Mouse (Mus musculus) forebrain, embryonic 15.5 days (tissue): Measurements from ENCODE around the gene Vmn2r62. TPM values are rescaled to one million over a fixed set of nuclear protein-coding genes. Genes with fewer than 3 reads are reported as not detected.
"Not testable (repeated sequence)": the region's sequence is repeated elsewhere in the genome, so short reads cannot be mapped to it uniquely, and the experiment has no call there.

Source experiments
- ATAC-seq: fragments of 200-750 bp; cut with Nextera tagmentation; replicated peaks from 2 replicates; pipeline ENCODE4 v1.8.0; 2017; ENCODE audit warnings: mild to moderate bottlenecking, moderate TSS enrichment, moderate library complexity
- H3K27ac ChIP-seq: fragments of 300-500 bp; sonication (generic); replicated peaks from 2 replicates; pipeline ENCODE4 v1.5.1; 2015; ENCODE audit warnings: mild to moderate bottlenecking, inconsistent platforms
- H3K27me3 ChIP-seq: fragments of 300-500 bp; sonication (generic); 2 replicates; pipeline ENCODE4 v1.6.1; 2015; ENCODE audit warnings: inconsistent platforms
- H3K36me3 ChIP-seq: fragments of 300-500 bp; sonication (generic); 2 replicates; pipeline ENCODE4 v1.6.1; 2015; ENCODE audit warnings: mild to moderate bottlenecking, inconsistent platforms
- H3K4me1 ChIP-seq: fragments of 300-500 bp; sonication (generic); 2 replicates; pipeline ENCODE4 v1.6.1; 2015; ENCODE audit warnings: inconsistent platforms
- H3K4me2 ChIP-seq: fragments of 300-500 bp; sonication (generic); replicated peaks from 2 replicates; pipeline ENCODE4 v1.6.1; 2015; ENCODE audit warnings: mild to moderate bottlenecking, inconsistent platforms
- H3K4me3 ChIP-seq: fragments of 300-500 bp; sonication (generic); 2 replicates; pipeline ENCODE4 v1.5.1; 2015; ENCODE audit warnings: mild to moderate bottlenecking, inconsistent platforms
- H3K9ac ChIP-seq: fragments of 300-500 bp; sonication (generic); replicated peaks from 2 replicates; pipeline ENCODE4 v1.6.1; 2015; ENCODE audit warnings: mild to moderate bottlenecking, inconsistent platforms
- H3K9me3 ChIP-seq: fragments of 300-500 bp; sonication (generic); 2 replicates; pipeline ENCODE4 v1.6.1; 2016; ENCODE audit warnings: inconsistent platforms
- WGBS: fragments of 180-500 bp; shearing (Covaris S2); methylation state at CpG from one replicate; pipeline ENCODE4 v1.1.7; 2015; ENCODE audit warnings: mixed read lengths; 5-methylcytosine and 5-hydroxymethylcytosine counted together
- polyA plus RNA-seq: library from polyadenylated mRNA; unstranded; fragments of >200 nt; fragmentation: Nextera tagmentation; extraction: Ambion mirVana; gene quantifications from 2 replicates; pipeline ENCODE4 v1.2.1, GENCODE M21; 2015

Vmn2r62 gene
- not detected in 2 replicates for polyA plus RNA-seq

- not testable (repeated sequence) for H3K4me1 ChIP-seq, ATAC-seq, H3K9me3 ChIP-seq, H3K4me3 ChIP-seq, H3K36me3 ChIP-seq, H3K27me3 ChIP-seq, H3K9ac ChIP-seq, H3K4me2 ChIP-seq, H3K27ac ChIP-seq
- no CpG with 5 or more reads among the region's 1 CpGs for WGBS
These were observed at the start of gene Vmn2r62 for GRCm38 (mm10) chr7:42793425-42793824. Gene Vmn2r62 (minus strand): TSS chr7:42793525.

GRCm38 (mm10) chr7:42838366-42838765 lies 45.0 kb upstream of the Vmn2r62 start:
- not testable (repeated sequence) for H3K4me1 ChIP-seq, H3K27ac ChIP-seq, H3K27me3 ChIP-seq, ATAC-seq, H3K4me2 ChIP-seq, H3K9ac ChIP-seq, H3K36me3 ChIP-seq, H3K4me3 ChIP-seq, H3K9me3 ChIP-seq

GRCm38 (mm10) chr7:42832221-42832620 lies 38.9 kb upstream of the Vmn2r62 start:
- no peaks in the 10 kb centered on the region for H3K36me3 ChIP-seq
- no peaks in the 10 kb centered on the region for H3K4me1 ChIP-seq
- H3K27me3 ChIP-seq, result no peaks in the 10 kb centered on the region
- no peak overlapping the region for H3K4me2 ChIP-seq
- 0 out of 2 replicates have a peak, but pooled peaks cover 3% of the 10 kb centered on the region for H3K9me3 ChIP-seq
- no peak overlapping the region for H3K27ac ChIP-seq
- no peak for ATAC-seq
- no peak overlapping the region for H3K9ac ChIP-seq
- H3K4me3 ChIP-seq, result no peak overlapping the region
- WGBS, result 81% methylated on average over 3 of the region's 3 CpGs

GRCm38 (mm10) chr7:42749836-42750235 lies 43.5 kb downstream of the Vmn2r62 start:
- WGBS, result 46% methylated on average over 20 of the region's 20 CpGs
- H3K9ac ChIP-seq, result no peak overlapping the region
- ATAC-seq, result no peak

GRCm38 (mm10) chr7:42738536-42739210 lies 54.7 kb downstream of the Vmn2r62 start:
- no peaks in the 10 kb centered on the region for H3K4me1 ChIP-seq
- no peaks in the 10 kb centered on the region for H3K27me3 ChIP-seq
- WGBS, result 85% methylated on average over 10 of the region's 10 CpGs
- H3K9ac ChIP-seq, result no peak overlapping the region
- H3K27ac ChIP-seq, result no peak overlapping the region
- H3K4me3 ChIP-seq, result no peak overlapping the region
- no peak overlapping the region for H3K4me2 ChIP-seq
- H3K9me3 ChIP-seq, result 0 out of 2 replicates have a peak, but pooled peaks cover 16% of the 10 kb centered on the region
- ATAC-seq, result no peak
- H3K36me3 ChIP-seq, result no peaks in the 10 kb centered on the region

More at GRCm38 (mm10) chr7:42749836-42750235, 43.5 kb downstream of the Vmn2r62 start:
- Histone ChIP-seq H3K27me3 (no peaks in the 10 kb centered on the region), H3K4me1 (no peaks in the 10 kb centered on the region), H3K36me3 (no peaks in the 10 kb centered on the region), H3K4me3 (no peak overlapping the region), H3K4me2 (no peak overlapping the region), H3K27ac (no peak overlapping the region), H3K9me3 (peaks cover 3% of the 10 kb centered on the region; the same call in 1 of the 2 replicates)

- not testable (repeated sequence) for H3K4me1 ChIP-seq, H3K9me3 ChIP-seq, H3K4me3 ChIP-seq, H3K4me2 ChIP-seq, ATAC-seq, H3K27me3 ChIP-seq, H3K9ac ChIP-seq, H3K36me3 ChIP-seq, H3K27ac ChIP-seq
- WGBS, result 90% methylated on average over 4 of the region's 4 CpGs
These were observed 66.4 kb downstream of the Vmn2r62 start, which contains the start of gene Gm17067 for GRCm38 (mm10) chr7:42726917-42727316. Gene Gm17067 (minus strand): TSS chr7:42727017.

Other genes with a start within 250 kb of the Vmn2r62 start
- gene Gm21028, start 214.9 kb downstream of the Vmn2r62 start, polyA plus RNA-seq, result 6.4 TPM in 1 of 2 replicates, not detected in the other
- 1.4 and 1.9 TPM in 2 replicates for gene Zfp977, start 201.0 kb downstream of the Vmn2r62 start, polyA plus RNA-seq
- gene Zfp976, start 150.9 kb downstream of the Vmn2r62 start, polyA plus RNA-seq, result 2.5 and 3.2 TPM in 2 replicates
- 5.3 and 5.4 TPM in 2 replicates for gene Zfp975, start 100.8 kb downstream of the Vmn2r62 start, polyA plus RNA-seq
- gene Gm17067, start 66.5 kb downstream of the Vmn2r62 start, polyA plus RNA-seq, result not detected in 2 replicates
- not detected in 2 replicates for gene Gm2381, start 73.7 kb upstream of the Vmn2r62 start, polyA plus RNA-seq
- not detected in 2 replicates for gene Vmn2r63, start 140.3 kb upstream of the Vmn2r62 start, polyA plus RNA-seq
- gene Gm9268, start 225.2 kb upstream of the Vmn2r62 start, polyA plus RNA-seq, result not detected in 2 replicates